Mouse (Mus musculus): Measurements from ENCODE around the gene Usp11. TPM values are rescaled to one million over a fixed set of nuclear protein-coding genes. Genes with fewer than 3 reads are reported as not detected.

Gene Usp11
- total RNA-seq, 1 experiment = 16.8 TPM

GRCm38 (mm10) chrX:20688068-20688547 lies 15.6 kb upstream of the Usp11 start:
- Histone ChIP-seq H3K9ac (ENCODE audit: insufficient read depth, low read depth, low read length, poor library complexity, severe bottlenecking) (peak overlapping the region; percentile 99), H3K9me3 (ENCODE audit: control insufficient read depth, insufficient read depth, low read depth, low read length) (no peaks in the 10 kb centered on the region), H3K4me1 (ENCODE audit: control insufficient read depth in 2 of 2, insufficient read depth in 2 of 2, low read length in 2 of 2, poor library complexity in 1 of 2) (0 out of 4 replicates have a peak, but pooled peaks cover 0 to 2% of the 10 kb centered on the region in 2 experiments), H3K4me3 (ENCODE audit: insufficient read depth in 1 of 2, low read depth in 1 of 2, low read length in 2 of 2, poor library complexity in 1 of 2, severe bottlenecking in 1 of 2) (peak overlapping the region; percentile 95 to 98), H3K36me3 (ENCODE audit: control insufficient read depth, insufficient read depth, low read length, poor library complexity, severe bottlenecking) (peaks cover 9% of the 10 kb centered on the region), H3K27ac (ENCODE audit: insufficient read depth, low read depth, low read length, poor library complexity, severe bottlenecking) (peak overlapping the region; percentile 93)
- in situ Hi-C loops (cut with MboI; ENCODE audit: low sequenced_read_pairs in 2 of 2, unreplicated experiment in 2 of 2) = no loop called here
- TF ChIP-seq ZC3H11A (IDR thresholded peaks at IDR 0.05; ENCODE audit: borderline replicate concordance, low read depth, low read length) (no peak), CHD2 (IDR thresholded peaks at IDR 0.05; ENCODE audit: low read depth, low read length) (no peak), MAFK (IDR thresholded peaks at IDR 0.05; ENCODE audit: insufficient read depth, low read depth, low read length) (no peak), HCFC1 (IDR thresholded peaks at IDR 0.05; ENCODE audit: borderline replicate concordance, insufficient read depth, low read length) (no peak), ZNF384 (IDR thresholded peaks at IDR 0.05; ENCODE audit: low read depth, low read length) (no peak)
- peak; percentile 56 for DNase-seq (ENCODE audit: low read depth, low spot score)

- TF ChIP-seq ZNF384 (IDR thresholded peaks at IDR 0.05; ENCODE audit: low read depth, low read length) = no peak
- no peak for TF ChIP-seq HCFC1 (IDR thresholded peaks at IDR 0.05; ENCODE audit: borderline replicate concordance, insufficient read depth, low read length)
- no peak for TF ChIP-seq CHD2 (IDR thresholded peaks at IDR 0.05; ENCODE audit: low read depth, low read length)
- TF ChIP-seq MAFK (IDR thresholded peaks at IDR 0.05; ENCODE audit: insufficient read depth, low read depth, low read length) = no peak
- no peak for TF ChIP-seq ZC3H11A (IDR thresholded peaks at IDR 0.05; ENCODE audit: borderline replicate concordance, low read depth, low read length)
- in situ Hi-C loops (cut with MboI; ENCODE audit: low sequenced_read_pairs in 2 of 2, unreplicated experiment in 2 of 2) = no loop called here
- peaks cover 11% of the 10 kb centered on the region for H3K36me3 ChIP-seq (ENCODE audit: control insufficient read depth, insufficient read depth, low read length, poor library complexity, severe bottlenecking)
- H3K4me1 ChIP-seq (ENCODE audit: control insufficient read depth in 2 of 2, insufficient read depth in 2 of 2, low read length in 2 of 2, poor library complexity in 1 of 2) = 0 out of 4 replicates have a peak, but pooled peaks cover 0 to 2% of the 10 kb centered on the region in 2 experiments
- DNase-seq (ENCODE audit: low read depth, low spot score) = peak; percentile 42
- peak overlapping the region; percentile 99 for H3K9ac ChIP-seq (ENCODE audit: insufficient read depth, low read depth, low read length, poor library complexity, severe bottlenecking)
- H3K27ac ChIP-seq (ENCODE audit: insufficient read depth, low read depth, low read length, poor library complexity, severe bottlenecking) = peak overlapping the region; percentile 93
- H3K4me3 ChIP-seq (ENCODE audit: insufficient read depth in 1 of 2, low read depth in 1 of 2, low read length in 2 of 2, poor library complexity in 1 of 2, severe bottlenecking in 1 of 2) = peak overlapping the region; percentile 95 to 98
- no peaks in the 10 kb centered on the region for H3K9me3 ChIP-seq (ENCODE audit: control insufficient read depth, insufficient read depth, low read depth, low read length)
These were observed 15.1 kb upstream of the Usp11 start for GRCm38 (mm10) chrX:20688615-20689014.

- in situ Hi-C loops (cut with MboI; ENCODE audit: low sequenced_read_pairs in 2 of 2, unreplicated experiment in 2 of 2) = no loop called here
- DNase-seq (ENCODE audit: low read depth, low spot score) = no peak
- Histone ChIP-seq H3K9ac (ENCODE audit: insufficient read depth, low read depth, low read length, poor library complexity, severe bottlenecking) (no peak overlapping the region), H3K9me3 (ENCODE audit: control insufficient read depth, insufficient read depth, low read depth, low read length) (no peaks in the 10 kb centered on the region), H3K4me3 (ENCODE audit: insufficient read depth in 1 of 2, low read depth in 1 of 2, low read length in 2 of 2, poor library complexity in 1 of 2, severe bottlenecking in 1 of 2) (no peak overlapping the region), H3K36me3 (ENCODE audit: control insufficient read depth, insufficient read depth, low read length, poor library complexity, severe bottlenecking) (peaks cover 31% of the 10 kb centered on the region), H3K4me1 (ENCODE audit: control insufficient read depth in 2 of 2, insufficient read depth in 2 of 2, low read length in 2 of 2, poor library complexity in 1 of 2) (0 out of 4 replicates have a peak, but pooled peaks cover 0 to 2% of the 10 kb centered on the region in 2 experiments), H3K27ac (ENCODE audit: insufficient read depth, low read depth, low read length, poor library complexity, severe bottlenecking) (no peak overlapping the region)
- no peak for TF ChIP-seq MAFK (IDR thresholded peaks at IDR 0.05; ENCODE audit: insufficient read depth, low read depth, low read length)
- TF ChIP-seq CHD2 (IDR thresholded peaks at IDR 0.05; ENCODE audit: low read depth, low read length) = no peak
- TF ChIP-seq HCFC1 (IDR thresholded peaks at IDR 0.05; ENCODE audit: borderline replicate concordance, insufficient read depth, low read length) = no peak
- TF ChIP-seq ZC3H11A (IDR thresholded peaks at IDR 0.05; ENCODE audit: borderline replicate concordance, low read depth, low read length) = no peak
- TF ChIP-seq ZNF384 (IDR thresholded peaks at IDR 0.05; ENCODE audit: low read depth, low read length) = no peak
These were observed 12.1 kb upstream of the Usp11 start for GRCm38 (mm10) chrX:20691566-20691965.

- Histone ChIP-seq H3K9me3 (ENCODE audit: control insufficient read depth, insufficient read depth, low read depth, low read length) (no peaks in the 10 kb centered on the region), H3K4me1 (ENCODE audit: control insufficient read depth in 2 of 2, insufficient read depth in 2 of 2, low read length in 2 of 2, poor library complexity in 1 of 2) (0 out of 4 replicates have a peak, but pooled peaks cover 0 to 2% of the 10 kb centered on the region in 2 experiments), H3K27ac (ENCODE audit: insufficient read depth, low read depth, low read length, poor library complexity, severe bottlenecking) (no peak overlapping the region), H3K4me3 (ENCODE audit: insufficient read depth in 1 of 2, low read depth in 1 of 2, low read length in 2 of 2, poor library complexity in 1 of 2, severe bottlenecking in 1 of 2) (no peak overlapping the region), H3K36me3 (ENCODE audit: control insufficient read depth, insufficient read depth, low read length, poor library complexity, severe bottlenecking) (peaks cover 36% of the 10 kb centered on the region), H3K9ac (ENCODE audit: insufficient read depth, low read depth, low read length, poor library complexity, severe bottlenecking) (no peak overlapping the region)
- TF ChIP-seq ZNF384 (IDR thresholded peaks at IDR 0.05; ENCODE audit: low read depth, low read length) (no peak), ZC3H11A (IDR thresholded peaks at IDR 0.05; ENCODE audit: borderline replicate concordance, low read depth, low read length) (no peak), HCFC1 (IDR thresholded peaks at IDR 0.05; ENCODE audit: borderline replicate concordance, insufficient read depth, low read length) (no peak), CHD2 (IDR thresholded peaks at IDR 0.05; ENCODE audit: low read depth, low read length) (no peak), MAFK (IDR thresholded peaks at IDR 0.05; ENCODE audit: insufficient read depth, low read depth, low read length) (no peak)
- DNase-seq (ENCODE audit: low read depth, low spot score) = no peak
- in situ Hi-C loops (cut with MboI; ENCODE audit: low sequenced_read_pairs in 2 of 2, unreplicated experiment in 2 of 2) = no loop called here
These were observed 11.1 kb upstream of the Usp11 start for GRCm38 (mm10) chrX:20692616-20693015.

Measured in ES-E14 (cell line).